In genomic region chr6:88589517-88589916, GRCm38 (mm10) we compare ENCODE assay signal across 8 mouse cellular contexts. TPM values are rescaled to one million over a fixed set of nuclear protein-coding genes. Genes with fewer than 3 reads are reported as not detected.
A peak's percentile ranks its signal among the peaks of the same experiment; 100 is the strongest.
DNase-seq lines count a peak whose midpoint lies in the region; ATAC-seq and TF ChIP-seq lines count a peak whose summit lies in the region.

No protein-coding gene starts in this region.

- 18% methylated on average over 5 of the region's 5 CpGs for WGBS in kidney, embryonic 15.5 days
- WGBS in intestine, postnatal 0 days, result 8% methylated on average over 5 of the region's 5 CpGs
- WGBS in lung, embryonic 16.5 days, result 9% methylated on average over 5 of the region's 5 CpGs
- 12% methylated on average over 5 of the region's 5 CpGs for WGBS in small intestine, adult 2 months

- no peak overlapping the region for H3K4me2 ChIP-seq in kidney, embryonic 15.5 days
- H3K4me2 ChIP-seq in intestine, postnatal 0 days (replicated peaks; ENCODE audit: low read depth), result no peak overlapping the region
- no peak overlapping the region for H3K4me2 ChIP-seq in lung, embryonic 16.5 days (ENCODE audit: low read depth, low read length)

- H3K9ac ChIP-seq in kidney, embryonic 15.5 days, result no peak overlapping the region
- no peak overlapping the region for H3K9ac ChIP-seq in intestine, postnatal 0 days (ENCODE audit: low read depth, low read length)
- no peak overlapping the region for H3K9ac ChIP-seq in lung, embryonic 16.5 days (ENCODE audit: low read length)

- H3K27me3 ChIP-seq in kidney, embryonic 15.5 days, result no peaks in the 10 kb centered on the region
- no peaks in the 10 kb centered on the region for H3K27me3 ChIP-seq in Patski
- H3K27me3 ChIP-seq in intestine, postnatal 0 days (replicated peaks; ENCODE audit: control insufficient read depth, insufficient read depth, low read length), result no peaks in the 10 kb centered on the region
- H3K27me3 ChIP-seq in lung, embryonic 16.5 days (ENCODE audit: control insufficient read depth, insufficient read depth, low read depth, low read length), result no peaks in the 10 kb centered on the region
- no peaks in the 10 kb centered on the region for H3K27me3 ChIP-seq in small intestine, adult 2 months (ENCODE audit: control insufficient read depth, insufficient read depth, low read length)

- no peaks in the 10 kb centered on the region for H3K9me3 ChIP-seq in kidney, embryonic 15.5 days (replicated peaks)
- H3K9me3 ChIP-seq in intestine, postnatal 0 days (ENCODE audit: control insufficient read depth), result no peaks in the 10 kb centered on the region
- no peaks in the 10 kb centered on the region for H3K9me3 ChIP-seq in lung, embryonic 16.5 days (ENCODE audit: control insufficient read depth, low read length)

- no peaks in the 10 kb centered on the region for H3K36me3 ChIP-seq in kidney, embryonic 15.5 days
- no peaks in the 10 kb centered on the region for H3K36me3 ChIP-seq in intestine, postnatal 0 days (ENCODE audit: control insufficient read depth, insufficient read depth)
- no peaks in the 10 kb centered on the region for H3K36me3 ChIP-seq in lung, embryonic 16.5 days (ENCODE audit: control insufficient read depth, insufficient read depth, low read length)
- no peaks in the 10 kb centered on the region for H3K36me3 ChIP-seq in small intestine, adult 2 months (ENCODE audit: control insufficient read depth, insufficient read depth, low read length)

- CTCF ChIA-PET in Patski (lab: Charles Lee), result interaction anchor here (1.4 to 1.8 kb wide), 2 partner anchors 17 to 238 kb away, joined by 4 to 6 read pairs; no protein-coding TSS in a partner anchor

- H3K27ac ChIP-seq in kidney, embryonic 15.5 days, result no peak overlapping the region
- no peak overlapping the region for H3K27ac ChIP-seq in intestine, postnatal 0 days (ENCODE audit: low read depth, low read length)
- no peak overlapping the region for H3K27ac ChIP-seq in lung, embryonic 16.5 days (ENCODE audit: low read length)
- no peak overlapping the region for H3K27ac ChIP-seq in small intestine, adult 2 months (ENCODE audit: insufficient read depth, low read depth, low read length)

- no peak for TF ChIP-seq POLR2A in small intestine, adult 2 months (IDR thresholded peaks at IDR 0.05; ENCODE audit: low read depth, low read length)

- no peak overlapping the region for H3K4me3 ChIP-seq in kidney, embryonic 15.5 days (replicated peaks)
- no peak overlapping the region for H3K4me3 ChIP-seq in intestine, postnatal 0 days (ENCODE audit: low read depth, low read length)
- H3K4me3 ChIP-seq in lung, embryonic 16.5 days (ENCODE audit: low read length), result no peak overlapping the region
- H3K4me3 ChIP-seq in small intestine, adult 2 months (ENCODE audit: low read depth, low read length), result no peak overlapping the region

- ATAC-seq in kidney, embryonic 15.5 days (replicated peaks; ENCODE audit: low FRiP score), result no peak
- ATAC-seq in Patski, result no peak
- no peak for ATAC-seq in intestine, postnatal 0 days
- 0 out of 2 replicates have a peak, but pooled peaks have one; percentile 28 for ATAC-seq in lung, embryonic 16.5 days (ENCODE audit: low read depth)

- TF ChIP-seq CTCF in Patski (IDR thresholded peaks at IDR 0.05), result peak; percentile 68
- TF ChIP-seq CTCF in intestine, postnatal 0 days (IDR thresholded peaks at IDR 0.05; ENCODE audit: low read depth), result peak; percentile 78
- TF ChIP-seq CTCF in small intestine, adult 2 months (IDR thresholded peaks at IDR 0.05; ENCODE audit: extremely low read depth, insufficient read length, insufficient replicate concordance, low read depth, low read length), result peak; percentile 32; the same call in 1 of the 2 replicates

- H3K4me1 ChIP-seq in kidney, embryonic 15.5 days, result no peaks in the 10 kb centered on the region
- H3K4me1 ChIP-seq in intestine, postnatal 0 days (replicated peaks; ENCODE audit: control insufficient read depth, insufficient read depth, low read length), result no peaks in the 10 kb centered on the region
- H3K4me1 ChIP-seq in lung, embryonic 16.5 days (replicated peaks; ENCODE audit: control insufficient read depth, insufficient read depth, low read length), result peaks cover 6% of the 10 kb centered on the region
- H3K4me1 ChIP-seq in small intestine, adult 2 months (ENCODE audit: control insufficient read depth, insufficient read depth, insufficient read length, low read length), result no peaks in the 10 kb centered on the region

- in situ Hi-C loops in Patski (cut with MboI; ENCODE audit: low pct_unique_long_range_greater_than_20kb), result loop anchor here (5.0 kb wide), 1 partner anchor 238 kb away; no protein-coding TSS in a partner anchor

- peak; percentile 37 for DNase-seq in kidney, adult 11 months
- no peak for DNase-seq in Patski (ENCODE audit: low read depth, low spot score)
- DNase-seq in embryo, embryonic 9.5 days (ENCODE audit: extremely low spot score), result peak; percentile 33
- DNase-seq in T-cell, adult 2 months (ENCODE audit: low spot score), result no peak

- POLR2A ChIA-PET in Patski (lab: Charles Lee), result no interaction called here

RNA-seq across cellular contexts. Expression of gene Kbtbd12, which starts 48.2 kb away (rescaled TPM):
- polyA plus RNA-seq in kidney, embryonic 15.5 days (2015; fragmentation: Nextera tagmentation; extraction: Ambion mirVana), result 0.34 and 0.45 TPM in 2 replicates
- polyA plus RNA-seq in Patski (2021), result 0.53 TPM
- 0.12 and 0.27 TPM in 2 replicates for polyA plus RNA-seq in intestine, postnatal 0 days (2015; fragmentation: Nextera tagmentation; extraction: Ambion mirVana)
- 1.0 TPM in 2 replicates for polyA plus RNA-seq in lung, embryonic 16.5 days (2015; fragmentation: Nextera tagmentation; extraction: Ambion mirVana)
- polyA plus RNA-seq in small intestine, adult 2 months (2012; rRNA removed), result 0.05 and 0.06 TPM in 2 replicates

Comparison
In these comparisons a context has a peak if more than half of its experiments do, and no peak if none do; other contexts are left out.
1. DNase-seq: peak in kidney, adult 11 months (single experiment) and embryo, embryonic 9.5 days (single experiment); none in Patski (single experiment) and T-cell, adult 2 months (single experiment).
2. Peak in every context shown above with its lines, with median percentiles within 50 percentile points of each other: CTCF ChIP-seq.